ENCODE assay signal across 8 mouse cellular contexts in the genomic region with DNA sequence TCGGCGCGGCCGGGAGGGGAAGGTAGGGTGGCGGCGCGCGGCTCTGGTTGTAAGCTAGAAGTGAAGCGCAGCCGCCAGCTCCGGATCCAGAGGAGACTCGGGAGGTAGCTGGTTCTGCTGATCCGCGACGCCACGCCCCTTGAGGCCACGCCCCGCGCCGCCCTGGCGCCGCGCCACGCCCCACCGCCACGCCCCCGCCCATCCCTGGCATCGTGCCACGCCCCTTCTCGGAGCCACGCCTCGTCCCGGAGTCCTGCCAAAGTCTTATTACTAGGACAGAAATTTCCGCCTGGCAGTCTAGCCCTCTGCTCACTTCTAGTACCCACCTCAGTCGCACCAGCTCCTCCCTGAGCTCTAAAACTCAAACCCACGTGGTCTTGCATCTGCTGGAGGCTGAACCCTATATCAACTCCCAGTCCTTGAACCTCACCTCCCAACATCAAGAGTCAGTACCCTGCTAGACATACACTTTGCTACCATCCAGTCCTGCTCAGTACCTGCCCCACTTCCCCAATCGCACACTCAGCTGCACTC. TPM values are rescaled to one million over a fixed set of nuclear protein-coding genes. Genes with fewer than 3 reads are reported as not detected.
A peak's percentile ranks its signal among the peaks of the same experiment; 100 is the strongest.
DNase-seq lines count a peak whose midpoint lies in the region; ATAC-seq lines count a peak whose summit lies in the region.

A gene (minus strand): TSS at position 134 of the 534 bp plus-strand sequence.

- H3K79me2 ChIP-seq in macrophage (ENCODE audit: inconsistent target), result no peaks in the 10 kb centered on the region

- DNase-seq in Muller cell, postnatal 12 days (ENCODE audit: inconsistent ontology term), result peak; percentile 93
- DNase-seq in cerebellum, adult 9-11 months, result peak; percentile 61
- peak in 1 of 2 experiments; percentile 76 for DNase-seq in frontal cortex, adult 2 months (ENCODE audit: extremely low spot score in 1 of 2, low spot score in 1 of 2)
- DNase-seq in layer of hippocampus, postnatal 36 days, result peak; percentile 54 to 66
- DNase-seq in retina, postnatal 7 days (ENCODE audit: low read depth, low spot score), result peak; percentile 73
- peak; percentile 96 for DNase-seq in urinary bladder, adult 2 months (ENCODE audit: low spot score)

- no peaks in the 10 kb centered on the region for H3K9me3 ChIP-seq in hindbrain, embryonic 12.5 days (replicated peaks)

- peaks cover 16% of the 10 kb centered on the region for H3K27me3 ChIP-seq in hindbrain, embryonic 12.5 days

- peak within 1 kb of the TSS; percentile 98 for H3K4me2 ChIP-seq in hindbrain, embryonic 12.5 days (replicated peaks)

- H3K36me3 ChIP-seq in hindbrain, embryonic 12.5 days, result no peaks in the 10 kb centered on the region
- no peaks in the 10 kb centered on the region for H3K36me3 ChIP-seq in macrophage (ENCODE audit: inconsistent target)

- ATAC-seq in hindbrain, embryonic 12.5 days (ENCODE audit: low FRiP score), result peak; percentile 68

- H3K27ac ChIP-seq in hindbrain, embryonic 12.5 days, result peak within 1 kb of the TSS; percentile 35; the same call in 1 of the 2 replicates
- no peak within 1 kb of the TSS for H3K27ac ChIP-seq in macrophage

- H3K4me3 ChIP-seq in hindbrain, embryonic 12.5 days, result peak within 1 kb of the TSS; percentile 59
- peak within 1 kb of the TSS; percentile 40 for H3K4me3 ChIP-seq in macrophage (ENCODE audit: inconsistent target)

- H3K4me1 ChIP-seq in hindbrain, embryonic 12.5 days, result peaks cover 35% of the 10 kb centered on the region

- H3K9ac ChIP-seq in hindbrain, embryonic 12.5 days, result peak within 1 kb of the TSS; percentile 71

- WGBS in hindbrain, embryonic 12.5 days, result 2% methylated on average over 36 of the region's 37 CpGs
- under 1% methylated on average over 25 of the region's 37 CpGs for WGBS in macrophage (ENCODE audit: missing documents)

RNA-seq across cellular contexts. Expression of the gene that starts here (rescaled TPM):
- 19.4 and 21.0 TPM in 2 replicates for polyA plus RNA-seq in frontal cortex, adult 2 months (2012; rRNA removed)
- polyA plus RNA-seq in hindbrain, embryonic 12.5 days (2016; fragmentation: Nextera tagmentation; extraction: Ambion mirVana), result 28.4 and 29.9 TPM in 2 replicates
- 10 to 100 TPM; 27.4 to 27.6 TPM for total RNA-seq in layer of hippocampus, postnatal 36 days (2021)
- total RNA-seq in macrophage (2018; cell fraction: chromatin; rRNA removed), result 1 to 10 TPM in 12 of 26 experiments, under 1 TPM in 12, not detected in 2; 0.29 to 2.8 (median 1.0) TPM
- total RNA-seq in macrophage (2018; cell fraction: cytosol; rRNA removed), result 1 to 10 TPM in 16 of 26 experiments, under 1 TPM in 10; 0.53 to 2.9 (median 1.5) TPM
- total RNA-seq in macrophage (2018; cell fraction: nucleus; rRNA removed), result 1 to 10 TPM in 11 of 26 experiments, under 1 TPM in 15; 0.29 to 7.2 (median 0.91) TPM
- 1.9 to 2.3 TPM (median 2.0 TPM) in 3 replicates for polyA plus RNA-seq in macrophage (2018)
- polyA plus RNA-seq in urinary bladder, adult 2 months (2012; rRNA removed), result 12.4 and 13.6 TPM in 2 replicates
